8 mouse cellular contexts compared by ENCODE assay signal in the genomic region with DNA sequence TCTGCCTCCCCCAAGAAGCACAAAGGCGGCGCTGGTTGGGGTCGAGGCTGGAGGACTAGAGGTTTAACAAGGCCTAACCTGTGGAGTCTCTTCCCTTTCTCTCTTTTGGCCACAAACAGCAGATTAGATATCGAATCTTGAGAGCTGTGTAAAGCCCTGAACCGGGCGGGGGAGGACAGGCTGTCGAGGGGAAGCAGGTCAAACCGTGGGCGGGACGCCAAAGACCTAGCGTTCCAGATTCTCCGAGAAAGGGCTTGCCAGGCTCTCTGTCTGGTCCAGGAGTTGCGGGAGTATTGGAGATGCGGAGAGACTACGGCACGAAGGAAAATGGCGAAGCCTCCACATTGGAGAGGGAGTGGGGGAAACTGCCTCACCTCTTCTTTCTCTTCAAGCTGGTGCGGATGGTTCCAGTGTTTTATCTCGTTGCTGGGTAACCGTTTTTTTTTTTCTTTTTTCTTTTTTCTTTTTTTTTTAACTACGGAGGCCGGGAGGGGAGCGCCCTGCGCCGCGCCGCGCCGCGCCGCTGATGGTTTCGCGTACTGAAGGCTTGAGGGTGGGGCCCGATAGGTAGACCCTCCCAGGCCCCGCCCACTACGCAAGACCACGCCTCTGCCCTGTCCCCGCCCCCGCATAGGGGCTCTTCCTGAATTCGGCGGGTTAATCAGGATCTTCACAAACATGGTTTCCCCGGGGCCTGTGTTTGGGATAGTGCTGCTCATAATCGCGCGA. TPM values are rescaled to one million over a fixed set of nuclear protein-coding genes. Genes with fewer than 3 reads are reported as not detected.
DNase-seq lines count a peak whose midpoint lies in the region; ATAC-seq lines count a peak whose summit lies in the region.

A gene (minus strand): TSS at position 541 of the 729 bp plus-strand sequence.

- H3K4me3 ChIP-seq in lung, embryonic 16.5 days (ENCODE audit: low read length): peak within 1 kb of the TSS; percentile 70

- H3K36me3 ChIP-seq in lung, embryonic 16.5 days (ENCODE audit: control insufficient read depth, insufficient read depth, low read length): no peaks in the 10 kb centered on the region

- peak within 1 kb of the TSS; percentile 81 for H3K9ac ChIP-seq in lung, embryonic 16.5 days (ENCODE audit: low read length)

- H3K9me3 ChIP-seq in lung, embryonic 16.5 days (ENCODE audit: control insufficient read depth, low read length): no peaks in the 10 kb centered on the region

- H3K27me3 ChIP-seq in lung, embryonic 16.5 days (ENCODE audit: control insufficient read depth, insufficient read depth, low read depth, low read length): no peaks in the 10 kb centered on the region

- DNase-seq in MEL-GATA-1-ER (ENCODE audit: extremely low read depth, low read depth): peak; percentile 82
- DNase-seq in cerebellum, adult 8-10 months: peak; percentile 86
- peak; percentile 90 for DNase-seq in forelimb bud, embryonic 11.5 days (ENCODE audit: low read depth, low spot score)
- peak; percentile 74 for DNase-seq in layer of hippocampus, adult 9-10 months (ENCODE audit: low spot score)
- peak; percentile 75 for DNase-seq in ovary, postnatal 10 days (ENCODE audit: low spot score)
- DNase-seq in thymus, postnatal 10 days (ENCODE audit: low spot score in 2 of 2): peak; percentile 90 to 95

- peak within 1 kb of the TSS; percentile 68 for H3K4me2 ChIP-seq in lung, embryonic 16.5 days (ENCODE audit: low read depth, low read length)

- peak; percentile 91 to 97 for ATAC-seq in hematopoietic stem cell, adult 5-6 weeks (replicated peaks in 1 of 2; ENCODE audit: insufficient read depth in 1 of 2, low FRiP score in 2 of 2, low TSS enrichment in 1 of 2, low read depth in 1 of 2, poor library complexity in 2 of 2, severe bottlenecking in 2 of 2)
- peak; percentile 99 for ATAC-seq in lung, embryonic 16.5 days (ENCODE audit: low read depth)

- WGBS in lung, embryonic 16.5 days: under 1% methylated on average over 45 of the region's 45 CpGs

- peak within 1 kb of the TSS; percentile 69 for H3K27ac ChIP-seq in lung, embryonic 16.5 days (ENCODE audit: low read length)

- no peaks in the 10 kb centered on the region for H3K4me1 ChIP-seq in lung, embryonic 16.5 days (replicated peaks; ENCODE audit: control insufficient read depth, insufficient read depth, low read length)

RNA-seq across cellular contexts. Expression of the gene that starts here (rescaled TPM):
- 6.2 and 24.1 TPM in 2 replicates for total RNA-seq in hematopoietic stem cell, adult 5-6 weeks (2017)
- 11.8 and 13.8 TPM in 2 replicates for polyA plus RNA-seq in lung, embryonic 16.5 days (2015; fragmentation: Nextera tagmentation; extraction: Ambion mirVana)

Comparison
In these comparisons a context has a peak if more than half of its experiments do, and no peak if none do; other contexts are left out.
1. Peak in every context shown above with its lines: DNase-seq, ATAC-seq, H3K4me3 ChIP-seq and H3K27ac ChIP-seq.